Mouse (Mus musculus): ENCODE measurements at regions not wholly inside any gene's neighbourhood (a gene's known extent, or its start where the extent isn't known, plus 50 kb on each side); places are given as distances from the start of the nearest gene placed in this dataset.
A peak's percentile ranks its signal among the peaks of the same experiment; 100 is the strongest.

DNA sequence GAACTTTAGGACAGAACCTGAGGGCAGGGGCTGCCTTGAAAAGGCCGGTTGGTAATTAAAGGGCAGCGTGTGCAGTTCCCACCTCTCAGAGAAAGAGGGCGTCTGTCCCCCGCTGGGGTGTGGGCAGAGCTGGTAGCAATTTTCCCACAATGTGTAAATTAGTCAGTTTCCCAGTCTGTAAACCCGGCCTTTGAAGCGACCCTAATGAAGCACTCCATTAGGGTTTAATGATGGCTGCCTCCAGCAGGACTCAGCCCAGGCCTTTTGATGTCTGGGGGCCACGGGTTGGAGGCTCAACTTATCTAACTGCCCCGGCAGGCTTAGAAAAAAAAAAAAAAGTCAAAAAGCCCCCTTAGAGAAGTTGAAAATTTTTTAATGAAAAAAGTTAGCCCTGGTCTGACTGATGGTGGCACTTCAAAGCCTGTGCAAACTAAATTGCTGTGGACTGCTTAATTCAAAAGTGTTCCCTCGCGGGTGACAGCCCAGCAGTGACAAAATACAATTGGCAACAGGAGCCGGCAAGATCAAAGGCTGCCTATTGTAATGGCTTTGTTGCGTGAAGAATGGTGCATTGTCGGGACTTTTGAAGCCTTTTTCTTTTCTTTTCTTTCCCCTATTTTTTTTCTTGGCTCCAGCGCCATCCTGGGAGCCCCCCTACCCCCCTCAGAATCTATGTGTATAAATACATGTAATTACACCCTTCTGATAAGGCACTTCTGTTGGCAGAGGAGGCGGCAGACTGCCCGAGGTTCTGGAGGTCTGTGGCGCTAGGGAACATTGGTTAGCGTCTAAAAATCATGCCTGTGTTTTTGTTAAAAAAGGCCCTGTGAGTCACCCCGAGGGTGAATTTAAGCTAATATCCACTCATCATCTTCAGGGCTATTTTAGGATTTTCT lies 71.3 kb upstream of the Msx1 start:
- Histone ChIP-seq H3K4me2 (replicated peaks) (peak overlapping the region; percentile 9; the same call in 1 of the 2 replicates), H3K4me1 (peaks cover 55% of the 10 kb centered on the region), H3K27ac (no peak overlapping the region), H3K4me3 (no peak overlapping the region), H3K9me3 (replicated peaks) (no peaks in the 10 kb centered on the region), H3K9ac (no peak overlapping the region), H3K36me3 (no peaks in the 10 kb centered on the region), H3K27me3 (peaks cover 67% of the 10 kb centered on the region)
- 2% methylated on average over 19 of the region's 19 CpGs for WGBS
- ATAC-seq (ENCODE audit: low FRiP score), result peak; percentile 45; the same call in 1 of the 2 replicates

DNA sequence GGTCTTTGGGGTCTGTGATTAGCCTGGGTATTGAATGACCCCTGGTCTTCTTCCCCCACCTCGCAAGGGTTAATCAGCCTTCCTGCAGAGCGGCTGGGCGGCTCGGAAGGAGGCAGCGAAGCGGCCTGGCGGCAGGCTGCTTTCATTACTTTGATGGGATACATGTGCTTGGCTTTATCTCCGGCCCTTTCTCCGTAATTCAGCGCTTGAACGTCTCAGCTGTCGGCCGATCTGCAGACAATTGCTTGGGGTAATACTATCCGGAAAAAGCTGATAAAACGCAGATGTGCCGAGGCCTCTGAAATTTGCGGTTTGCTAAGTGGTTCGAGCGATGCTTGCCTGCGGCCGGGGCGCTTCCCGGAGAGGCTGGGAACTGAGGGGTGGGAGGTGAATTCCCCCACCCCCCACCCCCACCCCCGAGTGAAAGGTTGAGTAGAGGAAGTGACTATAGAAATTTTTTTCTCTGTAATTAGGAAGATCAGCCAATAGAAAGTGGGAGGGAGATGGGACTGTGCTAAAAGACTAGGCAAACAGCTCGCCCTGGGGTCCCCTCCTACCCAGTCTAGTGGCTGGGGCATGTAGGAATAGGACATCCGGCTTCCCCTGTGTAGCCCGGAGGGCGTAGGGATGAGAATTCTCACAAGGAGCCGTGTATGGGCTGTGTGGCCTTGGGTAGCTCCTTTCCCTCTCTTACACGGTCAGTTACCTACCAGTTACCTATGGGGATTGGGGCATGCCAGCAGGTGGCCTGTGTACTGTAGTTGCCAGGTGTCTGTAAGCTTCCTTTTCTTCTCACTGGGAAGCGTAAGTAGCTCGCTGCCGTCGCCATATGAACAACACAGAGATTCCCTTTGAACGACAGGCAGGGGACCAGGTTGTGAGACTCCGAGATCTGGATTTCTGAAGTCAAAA lies 69.5 kb upstream of the Msx1 start:
- 2% methylated on average over 36 of the region's 36 CpGs for WGBS
- Histone ChIP-seq H3K27ac (peak overlapping the region; percentile 64), H3K4me1 (peaks cover 55% of the 10 kb centered on the region), H3K9ac (peak overlapping the region; percentile 46), H3K9me3 (replicated peaks) (no peaks in the 10 kb centered on the region), H3K36me3 (no peaks in the 10 kb centered on the region), H3K4me2 (replicated peaks) (peak overlapping the region; percentile 54), H3K4me3 (peak overlapping the region; percentile 24), H3K27me3 (peaks cover 70% of the 10 kb centered on the region)
- ATAC-seq (ENCODE audit: low FRiP score), result peak; percentile 58

DNA sequence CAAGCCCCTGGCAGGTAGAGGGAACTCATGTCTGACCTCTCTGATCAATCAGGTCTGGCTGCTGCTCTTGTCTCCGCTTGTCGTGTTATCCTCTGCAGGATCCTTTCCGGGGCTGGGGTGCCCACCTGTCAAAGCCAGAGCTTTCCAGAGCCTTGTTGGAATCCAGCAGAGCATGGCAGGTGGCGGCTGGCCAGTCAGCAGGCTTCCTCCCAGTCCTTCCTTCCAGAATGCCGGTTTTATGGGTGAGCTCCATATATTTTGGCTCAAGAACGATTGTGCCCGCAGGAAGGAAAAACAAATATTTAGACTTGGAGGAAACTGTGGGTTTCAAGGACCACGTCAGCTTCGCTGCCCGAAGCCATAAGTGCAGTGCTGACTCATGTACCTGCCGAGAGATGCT lies 66.3 kb upstream of the Msx1 start:
- H3K27ac ChIP-seq, result no peak overlapping the region
- H3K9me3 ChIP-seq (replicated peaks), result no peaks in the 10 kb centered on the region
- H3K9ac ChIP-seq, result no peak overlapping the region
- 59% methylated on average over 11 of the region's 11 CpGs for WGBS
- peaks cover 25% of the 10 kb centered on the region for H3K4me1 ChIP-seq
- no peak overlapping the region for H3K4me2 ChIP-seq (replicated peaks)
- H3K27me3 ChIP-seq, result peaks cover 75% of the 10 kb centered on the region
- H3K36me3 ChIP-seq, result no peaks in the 10 kb centered on the region
- ATAC-seq (ENCODE audit: low FRiP score), result no peak
- H3K4me3 ChIP-seq, result no peak overlapping the region

DNA sequence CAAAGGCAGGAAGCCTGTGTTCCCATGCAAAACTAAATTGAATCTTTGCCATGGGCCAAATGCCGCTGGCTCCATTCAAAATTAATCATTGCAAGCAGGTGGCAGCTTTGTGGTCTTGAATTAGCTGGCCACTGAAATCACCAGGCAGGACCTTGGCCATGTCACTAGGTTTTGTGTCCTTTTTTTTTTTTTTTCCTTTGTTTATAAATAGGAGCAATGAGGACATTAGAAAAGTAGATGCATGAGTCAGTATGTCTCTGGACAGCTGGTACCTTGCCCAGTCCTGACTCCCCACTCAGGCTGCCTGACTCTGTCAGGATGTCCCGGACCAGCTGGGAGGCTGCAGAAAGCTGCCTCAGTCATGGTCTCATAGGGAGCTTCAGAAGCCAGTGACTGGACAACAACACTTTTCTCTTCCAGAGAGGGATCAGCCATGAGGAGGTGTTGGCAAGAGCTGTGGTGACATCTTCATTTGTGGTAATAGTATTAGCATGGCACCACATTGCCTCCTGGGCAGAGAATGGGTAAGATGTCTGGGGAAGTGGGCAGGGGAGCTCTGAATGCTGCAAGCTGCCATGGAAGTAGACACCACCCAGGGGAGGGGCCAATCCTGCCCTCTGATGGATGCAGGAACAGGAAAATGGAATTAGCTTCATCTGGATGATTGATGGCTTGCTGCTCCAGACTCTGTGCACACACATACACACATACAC lies 55.4 kb upstream of the Msx1 start:
- Histone ChIP-seq H3K9me3 (replicated peaks) (no peaks in the 10 kb centered on the region), H3K27ac (no peak overlapping the region), H3K36me3 (no peaks in the 10 kb centered on the region), H3K4me1 (no peaks in the 10 kb centered on the region), H3K9ac (no peak overlapping the region), H3K4me3 (no peak overlapping the region), H3K4me2 (replicated peaks) (no peak overlapping the region), H3K27me3 (0 out of 2 replicates have a peak, but pooled peaks cover 5% of the 10 kb centered on the region)
- 70% methylated on average over 2 of the region's 2 CpGs for WGBS
- no peak for ATAC-seq (ENCODE audit: low FRiP score)

DNA sequence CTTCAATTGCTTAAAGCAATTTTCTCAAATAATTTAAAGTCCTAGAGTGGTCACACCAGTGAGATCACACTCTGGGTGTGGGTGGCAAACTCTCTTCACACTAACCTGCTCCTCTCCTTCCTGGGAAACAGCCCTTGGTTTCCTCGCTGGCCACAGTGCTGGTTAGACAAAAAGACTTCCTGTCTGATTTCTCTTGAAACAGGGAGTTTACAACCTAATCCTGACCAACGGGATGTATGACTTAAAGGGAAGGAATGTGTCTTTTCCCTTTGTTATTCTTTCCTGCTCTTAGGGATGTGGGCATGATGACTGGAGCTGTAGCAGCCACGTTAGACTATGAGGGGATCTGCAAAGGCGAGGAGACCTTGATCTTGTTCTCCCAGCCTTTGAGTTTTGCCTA lies 51.9 kb upstream of the Msx1 start:
- H3K4me1 ChIP-seq, result no peaks in the 10 kb centered on the region
- no peaks in the 10 kb centered on the region for H3K9me3 ChIP-seq (replicated peaks)
- ATAC-seq (ENCODE audit: low FRiP score), result no peak
- peaks cover 5% of the 10 kb centered on the region; the same call in 1 of the 2 replicates for H3K27me3 ChIP-seq
- no peak overlapping the region for H3K4me3 ChIP-seq
- 74% methylated on average over 4 of the region's 4 CpGs for WGBS
- no peak overlapping the region for H3K27ac ChIP-seq
- no peak overlapping the region for H3K4me2 ChIP-seq (replicated peaks)
- H3K36me3 ChIP-seq, result no peaks in the 10 kb centered on the region
- no peak overlapping the region for H3K9ac ChIP-seq

DNA sequence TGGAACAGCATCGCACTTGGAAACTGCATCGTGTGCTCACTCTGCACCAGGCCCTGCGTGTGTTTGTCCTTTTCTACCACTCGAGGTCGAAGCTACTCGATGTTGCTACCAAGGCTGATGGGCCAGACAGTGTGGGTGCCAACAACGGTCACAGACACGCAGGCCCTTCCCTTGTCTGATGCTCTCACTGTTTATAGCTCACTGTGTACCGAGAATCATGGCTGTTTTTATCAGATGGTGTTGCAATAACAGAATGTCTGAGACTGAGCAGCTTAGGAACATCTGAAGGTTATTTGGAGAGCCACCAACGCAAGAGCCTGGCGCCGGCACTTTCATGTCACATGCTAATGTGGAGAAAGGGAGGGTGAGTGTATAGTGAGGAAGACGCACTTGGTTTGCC lies 51.1 kb upstream of the Msx1 start:
- H3K4me2 ChIP-seq (replicated peaks), result no peak overlapping the region
- H3K4me3 ChIP-seq, result no peak overlapping the region
- H3K9ac ChIP-seq, result no peak overlapping the region
- no peaks in the 10 kb centered on the region for H3K4me1 ChIP-seq
- H3K27me3 ChIP-seq, result peaks cover 5% of the 10 kb centered on the region; the same call in 1 of the 2 replicates
- ATAC-seq (ENCODE audit: low FRiP score), result no peak
- 96% methylated on average over 13 of the region's 13 CpGs for WGBS
- H3K9me3 ChIP-seq (replicated peaks), result no peaks in the 10 kb centered on the region
- H3K27ac ChIP-seq, result no peak overlapping the region; the same call in 1 of the 2 replicates
- H3K36me3 ChIP-seq, result no peaks in the 10 kb centered on the region

DNA sequence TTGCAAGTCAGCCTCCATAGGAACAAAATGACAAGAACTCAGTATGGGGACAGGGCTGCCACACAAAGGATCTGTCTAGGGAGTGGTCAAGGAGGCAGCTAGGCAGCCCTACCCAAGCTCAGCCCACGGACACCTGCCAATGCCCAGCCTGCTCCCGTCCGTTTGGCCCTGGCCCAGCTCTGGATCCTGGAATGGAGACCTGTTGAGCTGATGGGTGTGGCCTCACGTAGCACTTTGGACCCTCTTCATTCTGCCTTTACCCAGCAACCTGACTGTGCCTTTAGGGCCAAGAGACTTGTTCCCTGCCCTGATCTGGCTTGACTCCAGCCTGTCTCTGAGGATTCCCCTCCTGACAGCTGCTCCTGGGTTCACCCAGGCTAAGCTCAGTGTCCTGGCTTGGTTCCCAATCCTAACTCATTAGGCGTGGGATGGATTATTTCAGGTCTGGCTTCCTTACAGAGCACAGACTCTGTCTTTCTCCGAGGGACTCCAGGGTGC lies 50.5 kb upstream of the Msx1 start:
- WGBS, result 63% methylated on average over 6 of the region's 6 CpGs
- Histone ChIP-seq H3K4me1 (no peaks in the 10 kb centered on the region), H3K9me3 (replicated peaks) (no peaks in the 10 kb centered on the region), H3K9ac (no peak overlapping the region), H3K27me3 (peaks cover 5% of the 10 kb centered on the region; the same call in 1 of the 2 replicates), H3K36me3 (no peaks in the 10 kb centered on the region), H3K27ac (no peak overlapping the region), H3K4me2 (replicated peaks) (no peak overlapping the region), H3K4me3 (no peak overlapping the region)
- ATAC-seq (ENCODE audit: low FRiP score), result peak; percentile 43; the same call in 1 of the 2 replicates
